Mouse (Mus musculus): ENCODE data around the gene Nyap1.
"Not testable (repeated sequence)": the region's sequence is repeated elsewhere in the genome, so short reads cannot be mapped to it uniquely, and the experiment has no call there.

The Nyap1 gene

DNA sequence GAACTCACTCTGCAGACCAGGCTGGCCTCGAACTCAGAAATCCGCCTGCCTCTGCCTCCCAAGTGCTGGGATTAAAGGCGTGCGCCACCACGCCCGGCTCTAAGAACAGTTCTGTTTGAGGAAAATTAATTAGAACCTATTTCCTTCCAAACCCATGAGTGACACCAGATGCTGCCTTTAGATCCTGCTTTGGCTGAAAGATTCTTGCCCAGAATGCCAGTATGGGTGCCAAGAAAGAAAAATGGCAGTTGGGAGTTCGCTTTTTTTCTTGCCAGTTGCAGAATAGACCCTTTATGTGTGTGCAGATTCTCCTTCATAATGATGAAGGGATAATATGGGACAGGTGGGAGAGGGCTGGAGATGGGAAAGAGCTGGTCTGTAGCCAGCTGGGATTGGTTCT lies 2.8 kb upstream of the Nyap1 start:
- DNase-seq, result no peak

DNA sequence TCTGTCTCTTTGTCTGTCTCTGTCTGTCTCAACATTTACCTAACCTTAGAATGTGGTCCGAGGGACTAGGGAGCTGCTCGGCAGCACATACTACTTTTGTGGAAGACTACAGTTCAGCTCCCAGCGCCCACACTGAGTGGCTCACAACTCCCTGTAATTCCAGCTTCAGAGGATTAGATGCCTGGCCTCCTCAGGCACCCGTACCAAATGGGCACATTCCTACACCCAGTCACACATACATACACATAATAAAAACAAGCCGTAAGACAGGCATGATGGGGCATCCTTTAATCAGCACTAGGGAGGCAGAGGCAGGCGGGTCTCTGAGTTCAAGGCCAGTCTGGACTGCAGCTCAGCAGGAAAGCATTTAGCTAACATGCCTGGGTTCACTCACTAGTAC lies 1.4 kb upstream of the Nyap1 start:
- no peak for DNase-seq

DNA sequence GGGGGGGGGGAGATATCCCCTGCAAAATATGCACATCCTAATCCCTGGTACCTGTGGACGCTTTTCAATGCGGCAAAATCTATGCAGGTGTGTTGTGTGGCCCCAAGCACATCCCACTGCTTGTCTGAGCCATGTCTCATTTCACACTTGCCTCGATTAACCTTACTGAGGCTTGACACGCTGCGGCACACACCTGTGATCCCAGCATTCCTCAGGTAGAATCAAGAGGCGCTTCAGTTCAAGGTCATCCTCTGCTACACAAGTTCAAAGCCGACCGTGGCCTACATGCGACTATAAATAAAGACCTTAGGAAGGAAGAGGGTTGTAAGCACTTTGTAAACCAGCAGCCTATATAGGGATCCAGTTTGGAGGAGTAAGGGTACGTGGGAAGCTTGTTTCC lies 641 bp upstream of the Nyap1 start:
- no peak for DNase-seq

DNA sequence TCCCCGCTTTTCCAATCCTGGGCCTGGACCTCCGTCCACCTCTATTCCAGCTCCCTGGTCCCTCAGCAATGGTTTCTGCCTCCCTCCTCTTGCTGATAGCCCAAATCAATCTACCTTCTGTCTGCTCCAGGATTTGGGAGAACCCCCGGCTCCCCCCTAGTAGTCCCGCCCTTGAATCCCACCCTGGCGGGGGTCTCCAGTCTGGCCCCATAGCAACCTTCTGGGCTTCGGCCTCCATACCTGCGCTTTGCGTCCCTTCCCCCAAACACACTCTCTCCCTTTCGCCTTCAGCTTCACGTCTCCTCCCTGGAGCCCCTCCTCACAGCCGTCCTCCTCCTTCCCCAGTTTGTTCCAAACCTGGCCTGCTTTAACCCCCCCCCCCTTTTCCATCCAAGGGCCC lies 901 bp downstream of the Nyap1 start:
- peak; percentile 27 to 46 for DNase-seq

DNA sequence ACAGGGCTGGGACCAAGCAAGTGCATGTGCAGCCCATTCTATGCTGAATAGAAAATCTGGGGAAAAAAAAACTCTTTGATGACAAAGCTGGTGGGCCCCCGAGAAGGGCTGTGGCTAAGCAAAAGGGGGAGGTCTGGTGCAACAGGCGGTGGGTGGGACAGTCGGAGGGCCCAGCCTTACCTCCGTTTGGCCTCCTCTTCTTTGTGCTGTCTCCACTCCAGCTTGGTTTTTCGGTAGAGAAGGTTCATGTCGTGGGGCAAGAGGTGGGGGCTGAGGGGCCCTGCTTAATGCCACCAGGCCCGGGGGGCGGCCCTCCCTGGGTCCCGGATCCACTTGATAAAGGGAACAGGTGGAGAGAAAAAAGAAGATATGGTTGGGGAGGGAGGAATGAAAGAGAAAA lies 1.9 kb downstream of the Nyap1 start:
- DNase-seq, result no peak

DNA sequence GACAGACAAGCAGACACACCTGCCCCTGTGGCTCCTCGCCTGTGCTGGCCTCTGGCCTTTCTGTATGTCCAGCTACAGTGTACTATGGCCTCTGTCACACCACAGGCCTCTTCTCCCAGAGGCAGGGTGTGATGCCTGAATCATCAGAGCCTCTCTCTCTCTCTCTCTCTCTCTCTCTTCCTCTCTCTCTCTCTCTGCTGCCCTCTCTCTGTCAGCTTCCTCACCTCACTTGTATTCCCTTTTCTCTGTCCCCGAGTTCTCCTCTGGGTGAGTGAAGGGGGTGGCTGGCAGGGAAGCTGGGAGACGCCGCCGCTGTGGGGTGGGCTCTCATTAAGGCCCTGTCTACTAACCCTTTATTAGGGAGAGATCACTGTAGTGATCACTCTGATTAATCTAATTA lies 2.9 kb downstream of the Nyap1 start:
- DNase-seq, result no peak

DNA sequence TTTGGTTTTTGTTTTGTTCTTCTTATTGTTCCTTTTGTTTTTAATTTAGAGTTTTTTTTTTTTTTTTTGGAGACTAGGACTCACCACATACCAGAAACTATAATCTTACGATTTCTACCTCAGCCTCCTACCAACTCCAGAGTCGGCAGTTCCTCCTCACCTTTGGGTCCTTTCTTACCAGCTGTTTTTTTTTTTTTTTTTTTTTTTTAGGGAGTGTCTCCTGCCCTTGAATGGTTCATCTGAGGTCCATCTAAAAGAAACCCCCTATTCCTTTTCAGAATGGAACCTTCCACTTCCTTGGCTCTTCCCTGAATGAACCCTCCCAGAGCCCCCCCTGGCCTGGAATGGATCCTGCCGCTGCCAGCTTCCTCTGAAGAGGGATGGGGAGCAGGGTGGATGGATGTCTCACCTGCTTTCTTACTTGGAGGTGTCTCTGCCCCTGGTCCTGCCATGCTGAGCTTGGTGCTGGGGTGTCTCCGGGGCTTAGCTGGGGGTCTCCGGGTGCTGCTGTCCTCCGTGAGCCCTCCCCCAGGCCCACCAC lies 3.9 kb downstream of the Nyap1 start:
- peak in 1 of 2 experiments; percentile 45 for DNase-seq

DNA sequence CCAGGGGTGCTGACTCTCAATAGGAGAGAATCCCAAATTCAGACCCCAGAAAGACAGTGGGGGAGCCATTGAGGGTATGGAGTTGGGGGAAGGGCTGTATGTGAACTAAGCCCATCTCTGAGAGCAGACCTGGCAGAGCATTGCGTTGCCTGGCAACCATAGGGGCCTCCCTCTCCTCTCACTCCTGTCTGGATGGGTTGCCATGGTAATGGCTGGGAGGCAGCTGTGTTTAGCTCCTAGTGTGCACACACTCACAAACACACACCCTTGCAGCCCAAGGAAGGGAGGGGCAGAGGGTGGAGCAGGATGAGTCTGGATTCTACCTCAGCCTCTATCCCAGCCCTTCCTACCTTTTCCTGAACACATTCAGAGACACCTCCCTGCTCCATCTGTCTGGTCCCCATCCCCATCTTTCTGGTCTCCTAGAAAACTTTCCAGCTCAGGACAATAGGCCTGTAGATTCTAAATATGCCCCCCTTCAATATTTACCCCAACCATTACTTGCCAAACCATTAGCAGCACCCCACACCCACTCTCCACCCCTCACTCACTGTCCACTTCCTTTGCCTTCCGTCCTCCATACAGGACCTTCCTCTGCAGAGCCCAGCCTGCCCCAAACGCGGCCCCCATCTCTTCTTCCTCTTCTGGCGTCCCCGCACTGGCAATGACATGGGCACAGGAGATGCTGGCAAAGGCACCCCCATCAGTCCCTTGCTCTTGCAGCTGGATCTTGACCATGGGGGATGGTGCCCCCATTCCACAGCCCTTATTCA lies 6.9 kb downstream of the Nyap1 start:
- peak in 1 of 2 experiments; percentile 38 for DNase-seq

DNA sequence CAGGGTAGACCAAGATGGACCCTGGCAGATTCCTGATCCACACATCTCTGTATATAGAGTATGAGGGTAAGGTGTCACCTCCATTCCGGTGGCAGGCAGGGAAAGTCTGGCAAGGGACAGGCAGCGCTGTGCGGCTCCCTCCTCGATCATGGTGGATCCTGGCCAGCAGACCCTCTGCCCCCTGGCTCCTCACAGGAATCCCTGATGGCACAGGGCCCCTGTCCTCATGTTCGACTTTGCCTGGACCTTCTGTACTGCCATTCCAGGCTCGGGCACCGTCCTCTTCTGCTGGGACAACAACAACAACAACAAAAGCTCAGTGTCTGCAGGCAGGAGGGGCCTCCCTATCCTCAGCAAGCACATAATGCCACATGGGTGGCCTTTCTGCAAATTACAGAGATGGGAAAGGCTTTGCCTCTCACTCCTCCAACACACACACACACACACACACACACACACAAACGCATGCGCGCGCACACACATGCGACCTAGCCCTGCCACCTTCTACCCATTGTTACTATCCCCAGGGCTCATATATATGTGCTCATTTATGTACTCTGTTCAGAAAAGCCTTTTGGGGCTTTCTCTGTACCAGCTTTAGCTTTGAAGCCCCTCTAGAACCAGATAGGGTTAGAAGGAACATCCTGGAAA lies 7.6 kb downstream of the Nyap1 start:
- DNase-seq, result no peak

DNA sequence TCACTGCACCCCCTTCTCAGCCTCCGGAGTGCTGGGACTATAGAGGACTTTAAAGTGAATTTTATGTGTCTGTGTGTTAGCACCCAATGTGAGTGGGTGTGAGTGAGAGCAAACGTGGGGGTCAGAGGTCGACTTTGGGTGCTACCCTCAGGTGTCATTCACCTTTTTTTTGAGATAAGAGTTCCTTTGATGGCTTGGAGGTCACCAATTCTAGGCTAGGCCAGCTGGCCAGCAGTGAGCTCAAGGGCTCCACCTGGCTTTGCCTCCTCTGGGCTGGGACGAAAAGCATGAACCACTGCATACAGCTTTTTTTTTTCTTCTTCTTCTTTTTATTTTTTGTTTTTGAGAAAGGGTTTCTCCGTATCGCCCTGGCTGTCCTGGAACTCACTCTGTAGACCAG lies 14.6 kb downstream of the Nyap1 start:
- no peak for DNase-seq

DNA sequence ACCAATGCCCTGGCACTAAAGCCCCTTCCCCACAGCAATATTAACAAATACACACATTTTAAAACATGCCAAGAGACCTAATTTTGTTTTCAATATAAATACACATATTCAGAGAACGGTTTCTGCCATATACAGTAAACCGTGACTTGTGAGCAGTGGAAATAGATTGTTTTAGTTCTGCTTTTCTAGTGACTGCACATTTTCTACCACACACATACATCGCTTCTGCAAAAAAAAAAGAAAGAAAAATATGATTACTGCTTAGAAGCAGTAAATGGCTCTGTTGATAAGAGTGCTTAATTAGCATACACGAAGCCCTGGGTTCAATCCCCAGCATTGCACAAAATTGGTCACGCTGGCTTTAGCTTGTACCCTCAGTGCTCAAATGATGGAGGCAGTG lies 17.6 kb downstream of the Nyap1 start:
- DNase-seq, result no peak

DNA sequence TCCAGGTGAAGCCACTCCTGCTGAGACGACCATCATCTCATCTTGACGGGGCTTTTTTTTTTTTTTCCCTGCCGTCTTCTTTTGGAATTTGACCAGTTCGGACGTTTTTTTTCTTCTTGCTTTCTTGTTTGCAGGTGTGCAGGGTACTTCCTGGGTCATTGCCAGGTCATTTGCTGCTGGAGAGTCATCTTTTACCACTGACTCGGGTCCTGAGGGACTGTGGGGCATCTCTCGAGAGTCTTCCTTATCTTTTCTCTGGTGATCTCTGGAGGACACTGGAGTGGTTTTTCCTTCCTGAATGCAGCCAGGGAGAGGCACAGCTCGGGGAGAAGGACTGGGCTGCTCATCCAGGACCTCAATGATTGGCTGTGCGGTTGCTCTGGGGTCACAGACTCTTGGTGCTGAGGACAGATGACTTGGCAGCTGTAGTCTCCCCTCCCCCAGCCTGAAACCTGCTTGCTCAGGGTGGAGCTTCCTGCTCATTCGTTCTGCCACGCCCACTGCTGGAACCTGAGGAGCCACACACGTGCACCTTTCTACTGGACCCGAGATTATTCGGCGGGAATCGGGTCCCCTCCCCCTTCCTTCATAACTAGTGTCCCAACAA lies 20.7 kb downstream of the Nyap1 start:
- DNase-seq, result not testable (repeated sequence)

DNA sequence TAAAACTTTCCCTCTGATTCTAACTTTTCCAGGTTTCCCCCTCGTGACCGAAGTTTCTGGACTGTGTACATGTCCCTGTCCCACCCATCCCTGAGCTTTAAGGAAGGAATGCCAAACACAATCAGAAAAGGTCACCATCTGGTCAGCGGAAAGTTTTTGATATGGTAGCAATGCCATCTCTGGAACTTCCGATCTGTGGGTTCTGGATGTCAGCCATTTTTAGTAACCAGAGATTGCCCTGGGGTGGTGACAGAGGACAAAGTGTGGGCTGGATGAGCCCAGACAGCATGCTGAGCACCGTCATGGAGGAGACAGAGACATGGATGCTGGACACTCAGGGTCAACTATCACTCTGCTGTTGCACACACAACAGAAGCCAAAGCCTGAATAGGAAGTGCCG lies 22.3 kb downstream of the Nyap1 start:
- DNase-seq, result no peak

DNA sequence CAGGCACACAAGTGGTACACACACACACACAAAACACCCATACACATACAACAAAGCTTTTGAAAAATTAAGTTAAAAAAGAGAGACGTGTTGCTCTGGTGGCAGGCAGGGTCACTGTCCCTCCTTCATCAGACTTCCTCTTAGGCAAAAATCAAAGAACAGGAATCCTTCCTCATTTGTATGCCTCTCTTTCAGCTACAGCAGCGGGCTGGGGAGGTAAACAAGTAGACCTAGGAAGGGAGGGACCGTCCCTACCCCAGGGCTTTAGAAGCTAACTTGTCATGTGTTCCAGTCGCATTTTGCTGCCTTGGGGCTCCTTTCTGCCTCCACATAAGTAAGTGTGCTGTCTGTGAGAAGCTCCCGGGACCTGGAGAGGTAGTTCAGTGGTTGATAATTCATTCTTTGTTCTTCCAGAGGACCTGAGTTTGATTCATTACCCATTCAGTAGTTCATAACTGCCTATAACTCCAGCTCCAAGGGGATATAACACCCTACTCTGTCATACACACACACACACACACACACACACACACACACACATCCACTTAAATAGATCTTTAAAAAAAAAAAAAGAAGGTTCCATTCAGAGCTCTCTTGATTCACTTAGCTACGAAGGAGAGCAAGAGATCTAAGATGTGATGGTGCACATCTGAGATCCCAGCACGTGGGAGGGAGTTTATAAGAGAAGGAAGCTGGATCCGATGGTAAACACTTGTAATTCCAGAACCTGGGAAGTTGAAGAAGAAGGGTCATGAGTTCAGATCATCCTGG lies 23.2 kb downstream of the Nyap1 start:
- no peak for DNase-seq

DNA sequence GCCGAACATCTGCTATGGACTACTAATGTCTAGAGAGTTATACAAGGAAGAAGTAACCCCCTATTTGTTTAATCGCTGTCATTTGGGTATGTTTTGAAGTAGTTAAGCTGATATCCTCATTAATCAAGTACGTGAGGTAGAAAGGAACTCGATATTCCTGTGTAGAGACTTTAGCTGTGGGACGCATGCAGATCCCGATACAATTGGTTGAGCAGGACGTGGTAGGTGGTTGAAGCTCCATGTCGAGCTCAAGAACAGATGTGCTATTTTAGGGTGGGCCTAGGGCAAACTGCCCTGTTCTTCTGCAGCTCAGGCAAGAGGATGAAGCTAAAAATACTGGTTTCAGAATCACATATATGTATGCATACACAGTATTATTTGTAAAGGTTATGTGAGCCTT lies 25.7 kb downstream of the Nyap1 start:
- no peak for DNase-seq

DNA sequence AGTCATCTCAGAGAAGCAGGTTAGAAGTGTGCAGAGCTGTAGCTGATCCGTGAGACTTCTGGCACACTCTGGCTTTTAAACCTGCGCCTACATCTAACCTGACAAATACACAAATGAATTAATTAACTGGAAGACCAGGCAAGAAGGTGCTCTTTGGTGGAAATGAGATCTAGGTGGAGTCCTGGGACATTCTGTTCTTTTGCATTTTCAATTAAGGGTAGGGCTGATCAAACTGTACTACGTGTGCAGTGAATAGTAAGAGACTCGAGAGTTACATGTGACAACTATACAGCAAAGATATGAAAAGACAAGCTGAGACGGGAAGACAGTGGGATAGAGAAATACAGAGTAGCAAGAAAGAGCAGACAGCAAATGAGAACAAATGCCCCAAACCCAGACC lies 28.0 kb downstream of the Nyap1 start:
- no peak for DNase-seq

DNA sequence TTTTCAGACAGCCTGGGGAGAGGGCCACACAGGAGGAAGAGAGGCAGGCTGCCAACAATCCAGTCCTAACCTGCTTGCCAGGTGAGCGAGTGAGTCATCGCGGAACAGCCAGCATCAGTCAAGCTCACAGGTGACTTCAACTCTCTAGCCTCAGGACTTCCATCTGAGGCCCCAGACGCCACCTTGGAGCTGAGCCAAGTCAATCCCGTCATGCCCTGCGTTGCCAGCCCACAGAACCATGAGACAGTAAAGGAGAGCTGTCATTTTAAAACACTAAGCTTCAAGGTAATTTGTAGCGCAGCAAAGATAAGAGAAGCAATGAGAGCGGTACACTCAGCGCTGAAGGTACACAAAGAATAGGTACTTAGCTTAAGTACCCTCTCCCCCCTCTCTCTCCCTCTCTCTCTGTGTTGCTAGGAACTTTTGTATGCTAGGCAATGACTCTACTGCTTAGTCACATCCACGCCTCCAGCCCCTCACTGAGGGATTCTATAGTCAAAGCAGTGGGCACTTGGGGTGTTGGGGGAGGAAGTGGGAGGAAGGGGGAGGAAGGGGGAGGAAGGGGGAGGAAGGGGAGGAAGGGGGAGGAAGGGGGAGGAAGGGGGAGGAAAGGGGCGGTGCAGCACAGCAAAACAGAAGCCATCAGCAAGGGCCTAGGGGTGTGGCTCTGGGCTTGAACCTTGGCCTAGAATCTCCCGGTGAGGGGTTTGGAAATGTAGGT lies 34.3 kb downstream of the Nyap1 start:
- DNase-seq, result peak; percentile 76 to 87

DNA sequence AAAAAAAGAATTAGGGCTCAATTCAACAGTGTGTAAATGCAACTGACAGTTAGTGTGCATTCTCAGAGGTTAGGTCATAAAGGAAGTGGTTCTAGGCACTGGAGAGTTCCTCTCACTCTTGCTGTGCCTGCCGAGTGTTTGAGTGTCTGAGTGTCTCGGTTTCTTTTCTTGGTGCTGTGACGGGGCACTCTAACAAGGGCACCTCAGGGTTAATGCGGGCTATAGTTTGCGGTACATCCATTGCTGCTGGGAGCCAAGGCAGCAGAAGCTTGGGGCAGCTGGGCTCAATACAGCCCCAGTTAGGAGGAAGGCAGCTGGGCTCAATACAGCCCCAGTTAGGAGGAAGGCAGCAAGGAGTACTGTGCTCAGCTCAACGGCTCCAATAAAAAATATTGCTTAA lies 36.2 kb downstream of the Nyap1 start:
- DNase-seq, result no peak

DNA sequence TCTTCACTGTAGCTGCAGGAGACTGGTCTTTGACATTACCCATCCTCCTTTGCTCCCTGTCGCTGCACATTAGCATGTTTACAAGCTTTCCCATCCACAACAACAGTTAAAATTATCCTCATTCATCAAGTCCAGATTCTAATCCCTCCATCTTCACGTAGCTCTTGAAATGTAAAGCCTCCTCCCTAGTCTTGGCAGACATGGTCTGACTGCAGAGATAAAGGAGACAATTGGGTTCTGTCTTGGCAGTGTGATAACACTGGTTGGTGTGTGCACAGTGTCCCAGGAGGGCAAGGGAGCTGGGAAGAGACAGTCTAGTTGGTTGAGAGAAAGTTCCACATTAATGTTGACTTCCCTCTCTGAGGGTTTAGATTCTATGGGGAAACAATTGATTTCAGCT lies 41.6 kb downstream of the Nyap1 start:
- no peak for DNase-seq

DNA sequence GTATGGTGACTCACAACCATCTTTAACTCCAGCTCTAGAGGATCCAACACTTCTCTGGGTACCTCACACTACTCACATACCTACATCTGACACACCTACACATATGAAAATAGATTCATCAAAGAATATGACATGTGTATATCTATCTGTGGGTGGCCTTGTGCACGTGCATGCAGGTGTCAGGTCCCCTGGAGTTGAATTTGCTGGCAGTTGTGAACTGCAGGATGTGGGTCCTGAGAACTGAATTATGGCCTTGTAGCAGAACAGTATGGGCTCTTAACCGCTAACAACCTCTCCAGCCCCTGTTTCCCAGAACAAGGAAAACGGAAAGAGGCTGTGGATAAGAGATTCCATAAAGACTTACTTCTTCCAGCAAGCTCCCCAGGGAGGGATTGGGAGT lies 42.3 kb downstream of the Nyap1 start:
- no peak for DNase-seq

DNA sequence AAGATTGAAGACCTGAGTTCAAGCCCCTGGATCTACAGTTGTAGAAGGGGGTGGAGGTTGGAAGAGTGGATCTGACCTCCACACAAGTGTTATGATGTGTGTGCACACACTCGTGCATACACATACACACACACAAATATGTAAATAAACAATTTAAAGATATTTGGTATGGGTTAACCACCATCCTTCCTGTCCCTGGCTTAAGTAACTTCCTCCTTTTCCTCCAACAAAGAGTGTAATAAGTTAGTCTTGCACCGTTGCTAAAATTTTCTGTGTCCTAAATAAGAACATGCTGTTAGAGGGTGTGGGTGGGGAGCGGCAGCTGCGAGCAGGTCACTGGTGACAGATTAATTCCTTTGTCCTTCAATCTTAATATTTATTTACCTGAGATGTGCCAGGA lies 45.5 kb downstream of the Nyap1 start:
- no peak for DNase-seq

DNA sequence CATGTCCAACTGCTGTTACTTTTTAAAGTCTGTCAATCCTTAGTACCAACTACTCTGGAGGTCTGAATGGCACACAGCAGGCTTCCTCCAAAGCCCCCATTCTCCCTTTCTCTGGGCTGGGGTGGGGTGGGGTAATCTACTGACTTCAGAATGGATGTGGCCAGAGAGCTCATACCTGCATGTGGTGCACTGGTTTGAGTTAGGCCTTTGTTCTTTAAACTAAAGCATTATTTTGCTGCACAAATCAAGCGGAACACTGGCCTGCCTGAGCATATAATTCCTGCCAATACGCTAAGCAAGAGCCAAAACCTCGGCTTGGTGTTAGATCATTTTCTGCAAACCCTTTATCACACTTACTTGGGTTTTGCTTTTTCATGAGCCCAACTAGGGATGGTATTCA lies 46.6 kb downstream of the Nyap1 start:
- no peak for DNase-seq

DNA sequence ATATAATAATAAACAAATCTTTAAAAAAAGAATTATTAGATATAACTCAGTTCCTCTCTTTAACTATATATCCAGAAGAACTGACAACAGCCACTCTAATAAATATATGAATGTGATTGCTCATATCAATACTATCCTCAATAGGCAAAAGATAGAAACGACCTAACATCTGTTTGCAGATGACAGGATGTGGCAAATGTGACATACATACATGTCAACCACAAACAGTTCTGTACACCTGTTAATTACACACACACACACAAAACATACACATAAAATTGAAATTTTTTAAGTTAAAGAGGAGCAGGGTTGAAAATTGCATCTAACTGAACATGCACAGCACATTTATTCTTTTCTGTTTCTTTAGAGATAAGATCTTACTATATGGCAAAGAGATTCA lies 49.5 kb downstream of the Nyap1 start:
- DNase-seq, result no peak

All from cerebellum, postnatal 25 days (tissue).